Mouse (Mus musculus): ENCODE measurements at regions not wholly inside any gene's neighbourhood (a gene's known extent, or its start where the extent isn't known, plus 50 kb on each side); places are given as distances from the start of the nearest gene placed in this dataset.

DNA sequence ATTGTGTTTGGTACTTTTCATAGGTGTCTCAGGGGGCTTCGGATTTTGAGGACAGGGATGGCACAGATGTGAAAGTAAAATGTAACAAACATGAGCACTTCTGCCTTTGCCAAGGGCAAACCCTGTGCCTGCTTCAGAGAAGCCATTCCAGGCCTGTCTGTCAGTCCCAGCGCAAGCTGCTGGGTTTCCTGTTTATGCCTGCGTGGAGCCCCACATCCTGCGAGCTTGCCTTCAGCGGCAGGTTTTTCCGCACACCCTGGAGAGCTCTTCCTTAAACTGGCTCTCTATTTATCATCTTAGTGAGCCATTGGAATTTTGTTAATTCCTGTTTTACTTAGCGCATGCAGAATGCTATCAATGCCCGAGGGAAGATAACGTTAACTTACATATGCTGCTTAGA is 159.5 kb downstream of the Zfp281 start:
- no peak for DNase-seq

DNA sequence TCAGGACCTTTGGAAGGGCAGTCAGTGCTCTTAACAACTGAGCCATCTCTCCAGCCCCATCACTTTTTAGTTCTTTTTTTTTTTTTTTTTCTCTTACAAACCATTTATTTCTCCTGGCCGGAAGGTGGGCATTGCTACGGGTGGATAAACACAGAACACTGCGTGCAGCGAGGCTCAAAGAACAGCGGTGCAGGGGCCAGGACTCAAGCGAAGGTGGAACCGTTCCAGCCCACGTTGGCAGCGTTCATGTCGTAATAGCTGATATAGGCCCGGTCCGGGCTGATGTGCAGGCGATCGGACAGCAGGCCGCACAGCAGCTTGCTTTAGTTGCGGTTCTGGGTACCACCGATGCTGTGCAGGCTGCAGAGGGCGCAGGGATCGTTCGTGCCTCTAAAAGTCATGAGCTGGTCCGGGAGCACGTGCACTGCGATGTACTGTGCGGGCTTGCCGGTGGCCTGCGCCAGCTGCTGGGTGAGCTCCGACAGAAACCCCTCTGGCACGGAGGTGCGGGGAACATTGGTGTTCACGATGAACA is 164.3 kb downstream of the Zfp281 start:
- DNase-seq = no peak

DNA sequence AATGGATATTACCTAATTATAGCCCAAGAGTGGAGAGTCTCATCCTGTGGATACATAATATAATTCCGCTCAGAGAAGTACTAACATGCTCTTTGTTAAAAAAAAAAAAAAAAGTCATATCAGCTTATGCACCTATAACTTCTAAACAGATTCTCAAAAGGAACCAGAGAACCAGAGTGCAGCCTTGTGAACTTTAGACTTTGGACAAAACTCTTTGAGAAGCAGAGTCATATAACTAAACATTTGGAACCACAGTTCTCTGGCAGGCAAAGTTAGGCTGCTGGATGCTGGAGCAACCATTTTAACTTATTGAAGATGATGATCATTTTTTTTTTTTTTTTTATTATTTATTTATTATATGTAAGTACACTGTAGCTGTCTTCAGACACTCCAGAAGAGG is 166.9 kb downstream of the Zfp281 start:
- DNase-seq = no peak
